Mouse (Mus musculus): ENCODE measurements at regions not wholly inside any gene's neighbourhood (a gene's known extent, or its start where the extent isn't known, plus 50 kb on each side); places are given as distances from the start of the nearest gene placed in this dataset.

DNA sequence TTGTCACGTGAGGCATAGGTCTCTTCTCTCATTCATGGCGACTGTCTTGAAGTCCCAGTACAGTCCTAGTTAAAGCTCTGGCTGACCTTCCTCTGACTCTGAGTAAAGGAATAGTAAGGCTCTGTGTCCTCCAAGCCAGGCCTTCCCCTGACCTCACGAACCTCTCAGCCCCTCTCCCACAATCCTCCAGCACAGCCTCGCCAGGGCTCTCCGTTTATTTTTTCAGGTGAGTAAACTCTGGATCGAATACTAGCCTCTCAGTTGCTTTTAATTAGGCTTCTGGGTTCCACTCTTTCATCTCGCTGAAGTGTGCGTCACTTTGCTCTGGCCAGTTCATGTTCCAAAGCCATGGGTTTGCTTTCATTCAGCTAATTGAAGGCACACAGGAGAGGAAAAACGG, 133.8 kb downstream of the Mylk4 start:
- DNase-seq, result no peak

DNA sequence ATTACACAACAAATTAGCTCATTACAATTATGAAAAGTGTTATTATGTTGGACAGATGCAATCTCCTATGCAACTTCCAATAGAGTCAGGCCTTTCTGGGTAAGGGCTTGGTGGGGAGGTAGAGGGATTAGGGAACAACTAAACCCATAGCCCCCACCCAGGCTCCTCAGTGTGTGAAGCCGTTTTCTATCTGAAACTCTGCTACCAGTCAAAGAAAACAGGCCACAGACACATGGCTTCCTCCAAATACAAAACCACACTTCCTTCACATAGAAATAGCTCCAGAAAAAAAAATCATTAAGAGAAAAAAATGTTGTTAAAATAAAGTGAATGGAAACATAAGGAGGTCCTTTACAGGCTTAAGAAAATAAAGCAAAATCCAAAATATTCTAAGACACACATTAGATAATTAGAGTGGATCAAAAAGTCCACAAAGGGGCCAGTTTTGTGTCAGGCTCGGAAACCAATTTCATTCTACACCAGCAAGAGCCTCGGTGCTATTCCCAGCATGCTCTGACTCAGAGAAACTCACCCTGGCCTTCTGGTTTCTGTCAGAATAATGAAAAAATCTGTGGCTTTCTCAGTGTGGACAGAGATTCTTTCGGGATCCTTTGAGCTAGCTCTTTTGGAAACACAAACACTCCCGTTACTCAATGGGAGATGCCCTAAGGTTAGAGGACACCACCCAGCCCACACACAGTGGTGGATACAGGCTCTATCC, 140.6 kb downstream of the Mylk4 start:
- no peak for DNase-seq

DNA sequence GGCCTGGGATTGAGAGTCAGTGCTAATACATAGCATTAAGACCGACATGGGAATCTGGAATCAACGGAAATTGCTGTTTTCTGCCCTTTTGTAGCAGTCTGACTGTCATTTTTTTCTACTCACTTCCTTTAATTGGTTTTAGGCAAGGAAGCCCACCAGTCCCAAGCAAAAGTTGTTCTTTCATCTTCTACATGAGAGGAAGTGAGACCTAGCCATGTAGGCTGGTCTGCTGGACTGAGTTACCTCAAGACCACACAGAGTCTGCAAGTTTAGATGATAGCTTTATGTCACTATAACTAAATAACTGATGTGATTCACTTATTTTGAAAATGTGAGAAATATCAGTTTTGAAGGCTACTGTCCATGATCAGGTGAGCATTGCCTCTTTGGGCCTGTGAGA, 142.8 kb downstream of the Mylk4 start:
- DNase-seq, result no peak

DNA sequence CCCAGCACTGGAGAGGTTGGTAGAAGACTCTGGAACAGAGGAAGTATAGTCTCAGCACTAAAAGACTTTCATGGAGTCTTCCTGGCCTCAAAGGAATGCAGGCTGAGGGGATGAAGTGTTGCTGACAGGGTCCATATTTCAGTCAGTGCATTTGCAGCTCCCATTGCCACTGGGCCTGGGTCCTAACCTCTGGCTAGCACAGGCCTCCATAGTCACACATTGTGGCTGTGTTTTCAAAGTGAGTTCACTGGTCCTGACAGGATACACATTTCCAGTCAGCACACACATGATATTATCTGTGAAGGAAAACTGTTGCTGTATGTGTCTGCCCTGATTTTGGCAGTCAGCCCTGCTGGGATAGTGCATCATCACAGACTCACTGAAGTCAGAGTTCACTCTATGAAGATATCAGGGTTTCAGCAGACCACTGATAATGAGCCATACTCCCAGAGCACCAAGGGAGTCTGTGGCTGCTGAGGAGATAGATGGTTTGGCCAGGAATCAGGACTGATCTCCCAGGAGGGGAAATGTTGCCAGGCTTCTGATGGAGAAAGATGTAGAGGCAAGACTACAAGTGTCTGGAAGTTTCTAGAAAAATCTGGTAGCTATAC, 153.5 kb downstream of the Mylk4 start:
- DNase-seq, result no peak

DNA sequence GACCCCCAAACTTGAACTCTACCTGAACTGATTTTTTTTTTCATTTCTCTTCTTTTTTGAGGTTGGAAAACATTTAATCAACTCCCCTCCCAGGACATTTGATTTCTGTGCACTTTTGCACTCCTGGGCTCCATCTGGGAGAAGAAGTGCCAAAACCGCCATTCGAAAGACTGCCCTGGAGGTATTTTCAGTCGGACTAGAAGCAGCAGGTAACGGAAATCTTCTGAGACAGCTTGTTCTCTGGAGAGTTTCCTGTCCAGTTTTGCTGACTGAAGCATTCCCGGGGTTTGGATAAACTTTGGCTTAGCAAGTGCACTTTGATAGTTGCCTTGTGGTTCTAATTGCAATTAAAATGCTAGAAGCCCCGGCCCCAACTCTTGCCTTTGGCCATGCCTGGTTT, 169.8 kb downstream of the Mylk4 start:
- DNase-seq, result peak; percentile 17 to 28

DNA sequence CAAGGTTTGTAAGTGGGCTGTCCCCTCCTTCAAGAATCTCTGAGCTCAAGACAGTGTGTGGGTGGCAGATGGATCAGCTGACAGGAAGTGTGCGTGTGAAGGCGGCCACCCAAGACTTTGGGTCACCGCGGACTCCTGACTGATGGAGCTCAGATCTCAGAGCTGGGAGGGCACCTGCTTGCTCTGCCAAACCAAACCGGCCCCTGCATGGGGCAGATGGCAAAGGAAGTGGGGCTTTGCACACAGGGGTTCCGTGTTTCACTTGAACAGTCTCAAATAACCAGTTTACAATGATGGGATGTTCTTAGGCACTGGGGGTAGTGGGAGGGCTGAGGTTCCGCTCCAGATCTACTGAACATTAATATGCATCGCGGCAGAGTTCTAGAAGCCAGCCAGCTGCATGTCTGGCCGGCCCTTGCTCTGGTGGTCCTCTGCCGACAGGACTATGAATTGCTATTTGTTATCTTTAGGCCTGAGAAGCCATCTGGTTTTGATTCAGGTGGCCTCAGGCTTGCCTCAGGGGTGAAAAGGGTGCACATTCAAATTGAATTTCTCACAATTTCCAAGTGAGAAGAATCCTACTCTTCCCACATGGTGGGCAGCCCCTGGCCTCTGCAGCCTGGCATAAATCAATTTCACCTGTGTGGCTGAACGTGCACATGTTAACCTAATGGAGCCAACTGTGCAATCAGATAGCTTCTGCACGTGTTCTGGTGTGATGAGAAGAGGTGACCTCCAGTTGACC, 172.0 kb downstream of the Mylk4 start:
- DNase-seq, result no peak

DNA sequence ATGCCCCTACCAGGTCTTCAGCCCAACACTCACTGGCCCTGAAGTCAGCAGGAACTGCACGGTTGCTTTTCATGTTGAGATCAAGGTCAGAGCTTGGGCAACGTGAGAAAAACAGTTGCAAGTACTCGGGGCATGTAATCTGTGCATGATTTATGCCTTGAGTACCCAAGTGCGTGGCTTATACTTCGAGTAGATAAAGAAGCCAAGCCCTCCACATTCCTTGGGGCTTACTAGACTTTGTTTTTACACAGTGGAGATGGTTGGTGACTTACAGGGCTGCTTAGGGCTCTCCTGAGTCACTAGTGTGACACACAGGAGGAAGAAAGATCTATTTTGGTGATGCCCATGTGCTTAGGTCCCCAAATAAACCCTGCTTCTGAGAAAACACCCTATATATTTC, 172.8 kb downstream of the Mylk4 start:
- DNase-seq, result no peak

DNA sequence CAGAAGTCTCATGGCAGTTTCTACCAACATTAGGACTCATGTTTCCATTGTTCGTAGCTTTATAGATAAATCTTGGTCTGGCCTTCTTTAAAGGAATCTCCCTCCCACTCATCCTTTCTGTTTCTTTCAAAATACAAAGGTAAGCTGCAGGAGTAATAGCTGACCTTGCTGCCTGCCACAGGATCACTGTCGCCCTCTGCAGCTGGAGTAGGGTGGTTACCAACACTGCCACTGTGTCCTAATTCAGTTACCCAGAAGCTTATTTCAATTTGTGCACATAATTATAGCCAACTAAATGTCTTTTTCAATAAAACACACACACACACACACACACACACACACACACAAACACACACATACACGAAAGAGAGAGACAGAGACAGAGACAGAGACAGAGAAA, 175.3 kb downstream of the Mylk4 start:
- DNase-seq, result peak; percentile 15 to 71

DNA sequence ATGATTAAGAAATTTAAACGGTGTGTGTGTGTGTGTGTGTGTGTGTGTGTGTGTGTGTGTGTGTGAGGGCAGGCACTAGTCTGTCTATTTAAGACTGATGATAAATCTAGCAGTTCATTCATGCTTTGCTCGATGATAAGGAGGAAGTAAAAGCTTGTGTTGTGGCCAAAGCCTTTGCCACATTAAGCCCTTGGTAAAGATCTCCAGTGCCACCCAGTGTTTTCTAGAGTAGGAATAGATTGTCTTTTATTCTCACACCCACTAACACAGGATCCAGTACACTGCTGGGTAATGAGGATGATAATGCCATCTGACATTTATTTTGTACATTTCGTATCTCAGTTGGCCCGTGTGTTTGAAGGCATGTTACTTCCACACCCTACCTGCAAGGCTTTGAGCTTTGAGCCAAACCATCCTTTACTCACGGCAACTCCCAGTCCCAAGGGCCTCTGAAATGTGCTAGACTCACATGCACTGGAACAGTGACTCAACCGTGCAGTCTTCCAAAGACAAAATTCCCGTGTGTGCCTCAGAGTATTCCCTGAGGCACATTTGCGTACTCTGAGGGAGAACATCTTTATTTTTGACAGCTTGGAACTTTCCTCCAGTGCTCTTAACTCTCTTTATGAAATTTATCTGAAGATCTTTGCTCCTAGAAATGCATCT, 179.7 kb downstream of the Mylk4 start:
- DNase-seq, result peak in 1 of 2 experiments; percentile 13

DNA sequence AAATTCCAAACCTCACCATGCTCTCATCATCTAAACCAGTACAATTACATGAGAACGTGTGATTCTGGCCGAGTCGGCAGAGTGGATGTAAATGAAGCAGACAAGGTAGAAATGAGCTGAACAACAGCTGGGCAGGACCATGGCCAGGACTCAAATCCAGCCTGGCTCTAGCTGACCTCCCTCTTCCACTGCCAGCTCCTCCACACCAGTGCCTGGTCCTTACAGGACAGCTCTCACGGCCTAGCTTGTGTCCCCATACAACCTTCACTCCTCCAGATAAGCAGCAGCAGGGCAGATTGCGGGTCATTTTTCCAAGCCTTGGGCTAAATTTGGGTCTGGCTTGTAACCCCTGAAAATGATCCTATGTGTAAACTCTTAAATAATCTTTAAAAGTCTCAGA, 182.4 kb downstream of the Mylk4 start:
- no peak for DNase-seq

DNA sequence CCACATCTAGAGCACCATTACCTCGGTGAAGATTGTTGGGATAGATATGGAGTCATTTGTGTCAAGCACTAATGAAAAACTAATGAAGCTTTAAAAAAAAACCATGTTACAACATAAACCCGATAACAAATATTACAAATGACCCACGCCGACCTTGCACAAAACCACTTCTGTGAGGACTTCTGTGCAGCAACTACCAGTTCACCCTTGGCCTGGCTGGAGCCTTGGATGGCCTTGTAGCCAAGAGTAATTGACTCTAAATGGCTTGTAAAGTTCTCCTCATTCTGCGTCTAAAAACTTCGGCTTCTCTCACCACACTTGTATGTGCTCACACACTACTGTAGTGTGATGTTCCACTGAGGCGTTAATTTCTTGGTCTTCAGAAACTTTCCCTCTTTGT, 190.1 kb downstream of the Mylk4 start:
- no peak for DNase-seq

DNA sequence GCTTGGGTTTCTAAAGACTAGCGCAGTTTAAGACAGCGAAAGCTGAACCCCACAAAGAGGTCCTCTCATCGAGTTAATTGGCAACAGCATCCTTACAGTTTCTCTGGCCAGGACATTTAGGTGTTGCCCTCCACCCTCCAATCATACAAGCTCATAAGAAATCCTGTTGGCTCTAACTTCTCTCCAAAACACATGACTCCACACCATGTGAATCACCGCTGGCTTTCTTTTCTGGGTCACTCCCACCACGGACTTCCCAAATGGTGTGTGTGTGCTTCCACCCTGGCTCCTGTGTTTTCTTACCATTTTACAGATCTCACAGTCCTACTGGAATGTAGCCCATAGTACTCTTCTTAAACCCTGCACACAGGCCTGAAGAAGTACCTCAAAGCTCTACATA, 190.6 kb downstream of the Mylk4 start:
- no peak for DNase-seq

DNA sequence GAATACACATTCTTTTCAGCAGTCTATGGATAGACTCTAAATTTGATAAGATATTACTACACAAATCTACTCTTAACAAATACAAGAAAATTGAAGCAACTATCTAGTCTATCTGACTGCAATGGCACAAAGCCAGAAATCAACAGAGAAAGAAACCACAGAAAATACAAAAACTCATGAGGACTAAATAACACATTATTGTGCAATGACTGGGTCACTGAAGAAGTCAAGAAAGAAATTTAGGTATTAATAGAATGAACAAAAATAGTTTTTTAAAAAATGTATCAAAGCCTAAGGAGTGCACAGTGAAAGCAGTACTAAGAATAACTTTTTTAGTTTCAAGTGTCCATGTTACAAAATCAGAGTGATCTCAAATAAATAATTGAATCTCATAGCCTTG, 202.2 kb downstream of the Mylk4 start:
- DNase-seq, result no peak

DNA sequence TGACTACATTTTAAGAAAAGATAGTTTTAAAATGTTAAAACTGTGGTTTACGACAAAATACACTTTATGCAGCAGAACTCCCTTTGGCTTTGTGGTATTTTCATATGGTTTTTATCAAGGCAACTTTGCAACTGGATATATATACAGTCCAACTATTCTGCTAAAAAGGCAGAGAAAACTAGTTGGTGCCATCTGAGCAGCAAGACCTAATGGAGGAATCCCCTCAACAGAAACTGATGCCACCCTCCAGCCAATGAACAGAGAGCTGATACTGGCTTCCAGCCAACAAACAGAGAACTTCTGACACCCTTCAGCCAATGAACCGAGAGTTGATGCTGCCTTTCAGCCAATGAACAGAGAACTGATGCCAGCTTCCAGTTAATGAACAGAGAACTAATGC, 215.9 kb downstream of the Mylk4 start:
- DNase-seq, result no peak

DNA sequence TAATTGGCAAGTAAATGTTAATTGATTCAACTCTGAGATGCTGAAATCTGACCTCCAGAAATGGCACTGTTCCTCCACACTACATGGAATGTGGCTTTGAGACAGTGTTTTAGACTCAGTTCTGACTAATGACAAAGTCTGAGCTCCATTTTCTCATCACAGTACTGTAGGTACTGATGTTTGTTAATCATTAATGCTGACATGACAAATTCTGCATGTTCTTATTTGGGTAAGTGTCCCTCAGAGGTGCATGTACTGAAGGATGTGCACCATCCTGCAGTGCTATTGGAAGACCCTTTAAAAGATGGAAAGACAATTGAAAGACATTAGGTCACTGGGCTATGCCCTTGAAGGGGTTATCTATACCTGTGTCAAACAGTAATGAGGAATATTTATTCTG, 222.1 kb upstream of the Gmds start:
- DNase-seq, result no peak

DNA sequence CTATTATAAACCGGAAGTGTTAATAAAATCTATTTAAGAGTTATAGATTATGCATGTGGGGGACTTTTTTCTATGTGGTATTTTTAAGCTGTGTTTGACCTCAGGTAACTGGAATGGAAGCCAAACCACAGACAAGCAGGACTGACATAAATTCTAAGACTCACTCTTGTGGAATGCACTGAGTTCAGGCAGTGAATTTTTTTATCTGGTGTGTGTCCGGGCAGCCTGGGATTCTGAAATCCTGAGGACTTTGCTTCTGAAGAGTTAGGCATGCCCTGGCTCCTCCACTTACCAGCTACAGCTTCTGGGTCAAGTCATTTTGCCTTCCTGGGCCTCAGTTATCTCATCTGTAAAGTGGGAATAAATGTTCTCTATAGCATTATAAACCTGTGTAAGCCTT, 217.9 kb upstream of the Gmds start:
- DNase-seq, result no peak

DNA sequence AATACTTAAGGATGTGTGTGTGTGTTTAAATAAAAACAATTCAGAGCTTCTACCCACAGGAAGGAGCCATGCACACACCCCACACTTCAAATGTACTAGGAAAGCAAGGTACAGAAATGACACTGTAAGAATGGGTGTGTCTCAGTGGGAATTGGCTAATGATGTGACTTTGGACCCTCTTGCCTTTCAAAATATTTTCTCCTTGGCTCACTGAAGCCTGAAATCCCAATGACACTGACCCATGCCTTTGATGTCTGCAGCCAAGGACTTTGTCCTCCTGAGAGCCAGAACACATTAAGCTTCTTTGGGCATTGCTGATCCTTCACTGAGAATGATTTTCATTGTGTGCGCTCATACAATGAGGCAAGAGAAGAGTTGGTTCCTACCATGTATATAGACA, 216.5 kb upstream of the Gmds start:
- DNase-seq, result peak; percentile 54 to 82

DNA sequence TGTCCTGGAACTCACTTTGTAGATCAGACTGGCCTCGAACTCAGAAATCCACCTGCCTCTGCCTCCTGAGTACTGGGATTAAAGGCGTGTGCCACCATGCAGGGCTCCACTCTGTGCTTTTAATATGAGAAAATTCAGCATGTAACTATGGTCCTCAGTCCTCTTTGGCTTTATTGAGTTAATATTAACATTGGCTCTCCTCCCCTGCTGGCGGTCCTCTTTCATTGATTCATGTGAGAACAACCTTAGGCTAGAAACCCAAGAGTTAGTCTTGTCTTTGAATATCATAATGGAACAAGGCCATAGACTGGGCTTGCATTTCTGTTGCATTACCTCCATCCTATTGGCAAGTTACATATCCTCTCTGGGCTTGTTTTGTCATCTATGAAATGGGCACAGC, 216.1 kb upstream of the Gmds start:
- peak; percentile 39 to 43 for DNase-seq

DNA sequence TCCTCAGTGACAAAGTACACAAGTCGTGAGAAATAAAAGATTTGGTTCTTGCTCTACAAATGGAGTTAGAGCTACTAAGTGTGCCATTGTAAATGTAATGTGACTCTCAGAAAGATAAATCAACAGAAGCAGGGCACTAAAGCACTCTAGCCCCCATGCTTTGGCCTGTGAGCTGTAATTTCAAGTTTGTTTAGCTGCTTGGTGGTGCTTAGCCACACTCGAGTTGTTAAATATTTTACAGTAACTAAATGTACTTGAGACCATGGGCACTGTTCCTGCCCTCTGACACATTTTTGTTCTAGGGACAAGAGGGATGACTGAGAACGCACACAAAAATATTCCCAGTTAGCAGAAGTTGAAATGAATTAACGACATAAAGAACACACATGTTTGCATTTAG, 214.6 kb upstream of the Gmds start:
- DNase-seq, result peak; percentile 47 to 50

DNA sequence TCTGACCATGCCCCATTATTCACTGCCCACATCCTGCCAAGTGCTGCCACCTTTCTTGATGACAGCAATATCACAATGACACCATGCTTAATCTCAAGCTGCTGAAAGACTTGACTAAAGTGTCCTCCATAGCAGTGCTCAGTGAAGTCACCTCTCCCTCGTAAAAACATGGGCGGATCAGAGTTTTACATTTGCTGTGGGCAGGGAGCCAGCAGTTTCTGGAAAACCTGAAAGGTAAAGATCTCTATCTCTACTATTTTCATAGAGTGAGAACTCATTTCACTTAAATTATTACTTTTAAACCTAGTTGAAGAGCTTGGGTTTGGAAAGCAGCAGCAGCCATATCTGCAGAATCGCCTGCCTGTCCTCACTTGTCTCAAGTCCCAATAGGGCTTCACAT, 211.6 kb upstream of the Gmds start:
- DNase-seq, result no peak

DNA sequence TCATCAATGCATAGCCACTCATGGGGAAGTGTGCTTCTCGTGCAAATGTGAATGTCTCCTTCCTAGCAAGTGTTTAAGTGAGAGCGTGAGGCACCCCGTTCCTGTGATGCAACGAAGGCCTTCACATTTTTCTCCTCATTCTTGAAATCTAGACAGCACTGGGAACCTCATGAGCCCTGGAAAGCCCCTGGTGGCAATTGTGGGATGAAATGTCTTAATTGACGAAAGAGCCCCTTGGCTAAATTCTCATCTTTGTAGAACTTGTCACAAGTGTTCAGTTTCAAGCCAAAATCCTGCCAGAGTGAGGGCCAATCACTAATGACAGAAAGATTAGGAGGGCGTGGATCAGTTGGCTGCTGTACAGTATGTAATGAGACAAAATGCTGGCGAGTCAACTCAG, 208.6 kb upstream of the Gmds start:
- no peak for DNase-seq

DNA sequence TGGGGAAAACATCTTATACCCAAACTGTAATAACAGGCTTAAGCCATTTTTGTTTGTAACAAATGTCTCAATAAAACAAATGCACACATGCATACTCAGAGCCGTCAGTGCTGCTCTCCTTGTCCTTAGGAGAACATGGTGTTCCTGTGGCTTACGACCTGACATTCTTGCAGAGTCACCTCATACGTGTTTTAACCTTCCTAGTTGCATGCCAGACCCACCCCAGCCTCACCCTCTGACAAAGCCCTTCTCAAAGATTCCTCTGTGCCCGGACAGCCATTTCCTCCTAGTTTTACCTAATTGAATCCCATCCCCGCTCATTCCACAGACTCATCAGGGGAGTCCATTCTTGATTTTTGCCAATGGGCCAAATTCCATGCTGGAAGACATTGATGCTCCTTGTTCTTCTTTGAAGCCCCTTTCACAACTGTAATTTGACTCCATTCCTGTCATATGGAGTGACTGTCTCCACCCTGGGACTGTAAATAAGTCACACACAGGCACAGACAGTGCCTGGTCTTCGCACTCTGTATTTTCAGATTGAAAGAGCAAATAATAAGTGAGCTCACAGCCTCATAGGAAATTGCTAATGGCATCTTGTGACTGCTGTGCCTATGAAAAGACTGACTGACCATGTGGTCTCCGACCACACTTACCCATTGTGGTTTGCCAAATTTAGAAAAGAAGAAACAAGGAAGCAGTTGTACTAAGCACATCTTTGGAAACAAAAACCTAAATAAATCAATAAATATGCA, 206.6 kb upstream of the Gmds start:
- DNase-seq, result no peak

DNA sequence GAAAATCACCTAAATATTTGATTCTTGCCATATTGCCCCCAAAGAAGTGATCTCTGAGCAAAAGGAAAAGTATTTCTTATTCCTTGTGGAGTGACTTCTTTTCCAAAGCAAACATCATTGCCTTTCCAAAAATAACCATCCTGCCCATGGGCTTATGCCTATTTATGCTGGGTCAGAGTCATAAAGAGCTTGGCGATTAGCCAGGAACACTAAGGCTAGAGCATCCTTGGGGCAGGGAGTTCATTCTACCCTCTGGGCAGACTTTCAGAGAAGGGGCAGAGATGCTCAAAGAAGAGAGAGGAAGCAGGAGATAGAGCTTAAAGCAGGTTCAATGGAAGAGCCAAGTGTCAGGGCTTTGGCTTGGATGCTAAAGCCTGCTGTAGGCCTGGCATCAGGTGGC, 203.1 kb upstream of the Gmds start:
- DNase-seq, result no peak

Measured in kidney, postnatal 36 days (tissue).